Mouse (Mus musculus) megakaryocyte, embryonic 14.5 days (primary cell): ENCODE measurements around the gene Rab8b. TPM values are rescaled to one million over a fixed set of nuclear protein-coding genes. Genes with fewer than 3 reads are reported as not detected.
"Not testable (repeated sequence)": the region's sequence is repeated elsewhere in the genome, so short reads cannot be mapped to it uniquely, and the experiment has no call there.

Source experiments
- H3K27me3 ChIP-seq: replicated peaks from 2 replicates; pipeline ENCODE3; 2012; ENCODE audit warnings: inconsistent platforms
- H3K36me3 ChIP-seq: replicated peaks from 2 replicates; pipeline ENCODE3; 2012; ENCODE audit warnings: low read length, inconsistent platforms, mixed read lengths
- H3K4me1 ChIP-seq: 2 replicates; pipeline ENCODE4 v1.6.1; 2012; ENCODE audit warnings: inconsistent platforms
- H3K4me3 ChIP-seq: replicated peaks from 2 replicates; pipeline ENCODE3; 2012; ENCODE audit warnings: moderate library complexity, mild to moderate bottlenecking, inconsistent platforms
- H3K9me3 ChIP-seq: 2 replicates; pipeline ENCODE4 v1.6.1; 2012; ENCODE audit warnings: inconsistent platforms
- FLI1 ChIP-seq: IDR thresholded peaks from 2 replicates; pipeline ENCODE4 v1.6.1; 2012; ENCODE audit warnings: low read length, inconsistent platforms, mixed read lengths
- GATA1 ChIP-seq: IDR thresholded peaks from 3 replicates; pipeline ENCODE4 v1.6.1; 2012; ENCODE audit warnings: mixed read lengths, low read length, inconsistent platforms, borderline replicate concordance
- polyA plus RNA-seq: library from polyadenylated mRNA; stranded (reverse); fragments of >175 nt; gene quantifications from 2 replicates; pipeline ENCODE4 v1.2.3, GENCODE M21; 2012; ENCODE audit warnings: low replicate concordance; ENCODE audit not compliant: insufficient read depth

Rab8b gene
- polyA plus RNA-seq, 1 experiment = 3.2 TPM

DNA sequence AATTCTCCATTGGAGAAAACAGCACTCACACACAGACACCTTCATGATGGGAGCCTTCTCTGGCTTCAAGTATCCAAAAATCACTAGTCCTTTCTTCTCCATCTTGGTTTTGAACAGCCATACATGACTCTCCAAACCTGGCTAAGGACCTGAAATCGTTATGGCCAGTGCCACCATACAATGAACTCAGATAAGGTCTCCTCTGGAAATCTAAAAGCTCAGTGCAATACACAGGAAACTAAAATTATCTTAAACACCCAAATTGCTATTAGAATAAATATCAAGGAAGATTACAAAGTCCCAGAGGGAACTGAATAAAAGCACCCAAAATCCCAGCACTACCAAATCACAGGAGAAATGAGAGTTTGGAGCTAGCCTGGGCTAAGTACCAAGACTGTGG is 25.1 kb downstream of the Rab8b start:
- no peaks in the 10 kb centered on the region for H3K27me3 ChIP-seq
- no peak overlapping the region for H3K4me3 ChIP-seq
- no peak for TF ChIP-seq FLI1
- TF ChIP-seq GATA1 = no peak
- peaks cover 33% of the 10 kb centered on the region for H3K36me3 ChIP-seq
- peaks cover 76% of the 10 kb centered on the region for H3K4me1 ChIP-seq
- H3K9me3 ChIP-seq = no peaks in the 10 kb centered on the region

DNA sequence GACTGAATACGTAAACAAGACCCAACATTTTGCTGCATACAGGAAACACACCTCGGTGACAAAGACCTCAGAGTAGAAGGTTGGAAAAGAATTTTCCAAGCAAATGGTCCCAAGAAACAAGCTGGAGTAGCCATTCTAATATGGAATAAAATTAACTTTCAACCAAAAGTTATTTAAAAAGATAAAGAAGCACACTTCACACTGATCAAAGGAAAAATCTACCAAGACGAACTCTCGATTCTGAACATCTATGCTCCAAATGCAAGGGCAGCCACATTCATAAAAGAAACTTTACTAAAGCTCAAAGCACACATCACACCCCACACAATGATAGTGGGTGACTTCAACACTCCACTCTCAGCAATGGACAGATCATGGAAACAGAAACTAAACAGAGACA is 27.0 kb downstream of the Rab8b start:
- Histone ChIP-seq H3K36me3 (peaks cover 37% of the 10 kb centered on the region), H3K4me1 (peaks cover 76% of the 10 kb centered on the region)
- not testable (repeated sequence) for H3K9me3 ChIP-seq, H3K4me3 ChIP-seq, H3K27me3 ChIP-seq

DNA sequence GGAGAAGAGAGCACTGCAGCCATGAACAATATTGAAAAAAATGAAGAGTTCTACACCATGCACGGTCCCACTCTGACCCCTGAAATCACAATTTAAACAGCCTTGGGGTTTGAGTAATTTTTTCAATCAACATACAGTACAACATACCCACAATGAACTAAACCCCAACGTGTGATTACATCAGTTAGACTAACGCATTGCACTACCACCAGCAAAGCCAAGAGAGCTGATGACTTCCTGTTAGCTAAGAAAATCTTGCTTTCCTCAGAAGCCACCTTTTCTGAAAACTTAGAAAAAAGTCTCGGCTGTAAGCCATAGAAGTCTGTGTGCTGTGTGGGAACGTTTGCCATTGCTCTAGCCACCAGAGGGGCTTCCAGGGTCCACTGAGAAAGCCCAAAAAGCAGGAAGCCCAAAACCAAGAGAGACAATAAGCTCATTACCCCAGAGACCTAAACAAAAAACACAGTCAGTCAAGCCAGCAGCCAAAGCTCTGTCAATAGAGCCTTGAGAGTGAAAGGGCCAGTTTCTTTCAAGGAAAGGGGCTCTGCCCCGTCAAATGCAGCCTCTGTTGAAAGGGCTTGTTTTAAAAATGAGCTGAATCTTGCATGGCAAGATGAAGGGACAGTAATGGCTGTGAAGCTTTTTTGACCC is 31.4 kb downstream of the Rab8b start:
- H3K9me3 ChIP-seq = no peaks in the 10 kb centered on the region
- H3K36me3 ChIP-seq = peaks cover 34% of the 10 kb centered on the region
- TF ChIP-seq FLI1 (no peak), GATA1 (no peak)
- no peak overlapping the region for H3K4me3 ChIP-seq
- H3K4me1 ChIP-seq = peaks cover 82% of the 10 kb centered on the region
- no peaks in the 10 kb centered on the region for H3K27me3 ChIP-seq

DNA sequence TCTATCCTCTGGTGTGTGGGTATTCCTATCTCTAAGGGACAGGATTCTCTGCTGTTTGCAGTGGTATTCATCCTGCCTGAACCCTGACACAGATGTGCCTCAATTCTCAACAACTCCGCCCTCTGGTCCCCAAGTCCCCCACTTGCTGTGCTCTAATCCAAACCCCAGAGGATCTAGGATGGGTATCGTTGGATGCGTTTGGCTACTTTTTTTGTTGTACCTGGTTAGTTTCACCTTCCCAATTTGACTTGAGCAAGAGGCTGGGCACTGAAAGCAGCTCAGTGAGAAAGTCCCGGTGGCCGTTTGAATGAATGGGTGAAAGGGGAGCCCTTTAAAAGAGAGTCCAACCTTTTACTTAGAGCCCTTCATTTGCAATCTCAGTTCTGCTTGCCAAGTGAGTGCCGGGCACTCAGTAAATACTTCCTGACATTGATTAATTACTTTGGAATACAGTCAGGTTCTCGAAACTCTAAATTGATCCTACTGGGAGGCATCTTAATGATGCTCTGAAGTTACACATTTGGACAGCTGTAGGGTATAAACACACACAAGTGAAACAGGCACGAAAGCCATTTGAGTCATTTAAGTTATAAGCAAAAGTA is 32.1 kb downstream of the Rab8b start:
- H3K36me3 ChIP-seq = peaks cover 39% of the 10 kb centered on the region
- TF ChIP-seq FLI1 = no peak
- TF ChIP-seq GATA1 = no peak
- H3K9me3 ChIP-seq = no peaks in the 10 kb centered on the region
- H3K4me3 ChIP-seq = peak overlapping the region; percentile 80
- no peaks in the 10 kb centered on the region for H3K27me3 ChIP-seq
- H3K4me1 ChIP-seq = peaks cover 89% of the 10 kb centered on the region

DNA sequence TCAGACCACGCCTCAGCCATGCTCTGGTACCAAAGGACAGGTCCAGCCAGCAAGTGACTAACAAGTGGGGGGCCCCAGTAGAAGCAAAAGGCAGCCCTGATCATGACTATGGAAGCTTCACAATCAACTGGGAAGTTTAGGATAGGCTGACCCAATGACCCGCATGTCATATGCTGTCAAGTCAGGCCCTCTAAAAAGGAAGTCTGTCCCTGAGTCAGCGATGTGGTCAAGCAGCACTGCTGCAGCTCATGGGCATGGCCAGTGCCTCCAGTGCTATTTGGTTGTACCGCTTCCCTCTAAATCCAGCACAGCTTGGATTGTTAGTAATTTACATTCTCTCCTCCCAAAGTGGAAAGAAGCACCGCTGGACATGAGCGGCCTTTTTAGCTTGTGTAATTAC is 32.7 kb downstream of the Rab8b start:
- H3K36me3 ChIP-seq = peaks cover 42% of the 10 kb centered on the region
- peak overlapping the region; percentile 80 for H3K4me3 ChIP-seq
- H3K4me1 ChIP-seq = peaks cover 95% of the 10 kb centered on the region
- TF ChIP-seq GATA1 (no peak), FLI1 (no peak)
- H3K27me3 ChIP-seq = no peaks in the 10 kb centered on the region
- no peaks in the 10 kb centered on the region for H3K9me3 ChIP-seq

DNA sequence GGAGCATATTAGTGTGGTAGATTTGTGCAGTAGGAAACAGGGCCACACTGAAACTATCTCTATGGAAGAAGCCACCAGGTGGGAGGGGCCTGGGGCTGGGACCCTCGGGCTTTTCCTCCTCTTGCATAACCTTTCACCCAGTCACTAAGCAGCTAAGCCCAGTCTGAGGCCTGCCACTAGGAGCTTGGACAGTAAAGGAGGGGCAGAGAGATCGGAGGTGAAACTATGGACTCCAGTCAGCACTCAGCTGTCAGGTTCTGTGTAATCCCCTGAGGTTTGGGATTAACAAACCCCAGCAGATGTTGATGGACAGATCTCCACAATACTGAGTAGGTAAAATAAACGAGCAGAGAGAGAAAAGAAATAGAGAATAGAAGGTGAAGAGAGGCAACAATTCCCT is 33.1 kb downstream of the Rab8b start:
- no peak for TF ChIP-seq GATA1
- TF ChIP-seq FLI1 = no peak
- Histone ChIP-seq H3K36me3 (peaks cover 45% of the 10 kb centered on the region), H3K4me1 (peaks cover 99% of the 10 kb centered on the region), H3K4me3 (peak overlapping the region; percentile 80), H3K9me3 (no peaks in the 10 kb centered on the region), H3K27me3 (no peaks in the 10 kb centered on the region)

DNA sequence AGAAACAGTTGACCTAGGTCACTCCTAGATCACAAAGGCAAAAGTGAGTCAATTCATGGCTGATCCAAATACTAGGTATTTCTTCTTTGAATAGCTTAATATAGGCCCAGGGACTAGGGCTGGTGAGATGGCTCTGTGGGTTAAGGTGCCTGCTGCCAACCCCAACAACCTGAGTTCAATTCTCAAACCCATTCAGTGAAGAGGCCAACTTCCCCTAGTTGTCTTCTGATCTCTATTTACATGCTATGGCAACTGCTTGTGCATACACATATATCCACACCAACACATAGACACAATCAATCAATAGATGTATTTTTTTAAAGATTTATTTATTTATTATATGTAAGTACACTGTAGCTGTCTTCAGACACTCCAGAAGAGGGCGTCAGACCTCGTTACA is 34.9 kb downstream of the Rab8b start:
- TF ChIP-seq FLI1 = no peak
- TF ChIP-seq GATA1 = no peak
- Histone ChIP-seq H3K36me3 (peaks cover 47% of the 10 kb centered on the region), H3K9me3 (no peaks in the 10 kb centered on the region), H3K4me1 (peaks cover 99% of the 10 kb centered on the region), H3K27me3 (no peaks in the 10 kb centered on the region), H3K4me3 (no peak overlapping the region)

DNA sequence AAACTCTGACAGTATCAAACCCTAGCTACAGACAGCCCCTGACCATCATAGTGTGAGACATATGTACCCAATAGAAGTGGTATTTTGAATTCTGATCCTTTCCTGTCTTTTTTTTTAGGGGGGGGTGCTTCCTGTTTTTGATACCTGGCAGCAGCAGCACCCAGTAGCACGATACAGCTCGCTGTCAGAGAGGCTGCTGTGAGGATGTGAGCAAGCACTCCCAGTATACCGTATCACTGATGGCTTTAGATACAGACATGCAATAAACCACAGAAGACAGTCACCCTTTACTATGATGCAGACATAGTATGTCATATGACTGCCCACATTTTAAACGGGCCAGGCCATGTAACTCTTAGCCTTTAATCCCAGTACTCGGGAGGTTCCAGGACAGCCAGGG is 36.0 kb downstream of the Rab8b start:
- Histone ChIP-seq H3K27me3 (no peaks in the 10 kb centered on the region), H3K36me3 (peaks cover 52% of the 10 kb centered on the region), H3K4me3 (peak overlapping the region; percentile 55), H3K4me1 (peaks cover 96% of the 10 kb centered on the region), H3K9me3 (no peaks in the 10 kb centered on the region)
- TF ChIP-seq GATA1 (no peak), FLI1 (no peak)

DNA sequence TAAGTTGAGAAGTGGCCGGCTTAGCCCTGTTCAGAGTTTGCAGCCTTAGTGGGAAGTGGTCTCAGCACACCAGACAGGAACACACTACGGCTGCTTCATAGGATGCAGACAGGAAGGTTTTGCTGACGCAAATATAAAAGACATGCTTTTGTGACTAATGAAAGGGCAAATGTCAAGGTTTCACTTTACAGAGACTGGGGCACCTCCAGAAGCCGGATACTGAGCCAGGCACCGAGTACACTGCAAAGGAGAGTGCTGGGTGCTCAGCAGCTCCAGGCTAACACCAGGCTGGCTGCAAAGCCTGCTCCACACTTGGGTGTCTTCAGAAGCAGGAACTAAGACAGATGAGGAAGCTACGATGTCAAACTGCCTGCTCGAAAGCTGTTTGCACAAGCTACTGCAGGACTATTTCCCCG is 37.1 kb downstream of the Rab8b start:
- no peaks in the 10 kb centered on the region for H3K9me3 ChIP-seq
- peak overlapping the region; percentile 86 for H3K4me3 ChIP-seq
- TF ChIP-seq FLI1 (no peak), GATA1 (no peak)
- H3K36me3 ChIP-seq = peaks cover 55% of the 10 kb centered on the region
- no peaks in the 10 kb centered on the region for H3K27me3 ChIP-seq
- peaks cover 92% of the 10 kb centered on the region for H3K4me1 ChIP-seq

DNA sequence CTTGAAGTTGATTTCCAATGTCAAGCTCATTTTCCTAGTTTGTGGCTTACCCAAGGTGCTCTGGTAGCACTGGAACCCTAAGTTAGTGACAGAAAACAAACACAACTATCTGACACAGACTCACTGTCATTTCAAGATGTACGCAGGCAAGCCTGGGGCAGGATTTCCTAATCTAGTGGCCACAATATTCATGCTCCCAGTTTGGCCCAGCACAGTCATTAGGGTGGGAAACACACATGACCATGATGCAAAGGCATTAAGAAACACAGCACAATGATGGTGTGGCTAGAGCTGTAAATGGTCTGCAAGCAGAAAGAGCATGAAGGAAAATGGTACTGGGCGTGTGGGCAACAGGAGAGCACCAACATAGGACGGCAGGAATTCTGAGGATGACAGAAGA is 37.6 kb downstream of the Rab8b start:
- H3K36me3 ChIP-seq = peaks cover 57% of the 10 kb centered on the region
- no peaks in the 10 kb centered on the region for H3K27me3 ChIP-seq
- H3K4me1 ChIP-seq = peaks cover 92% of the 10 kb centered on the region
- H3K4me3 ChIP-seq = peak overlapping the region; percentile 77
- TF ChIP-seq FLI1 = no peak
- no peak for TF ChIP-seq GATA1
- no peaks in the 10 kb centered on the region for H3K9me3 ChIP-seq
